Mouse (Mus musculus): Measurements from ENCODE around the gene Patj.
"Not testable (repeated sequence)": the region's sequence is repeated elsewhere in the genome, so short reads cannot be mapped to it uniquely, and the experiment has no call there.

Patj gene

GRCm38 (mm10) chr4:98667009-98667408, 271.4 kb downstream of the Patj start:
- DNase-seq, result no peak

- no peak for DNase-seq
Measured at GRCm38 (mm10) chr4:98677506-98677905, 281.9 kb downstream of the Patj start.

- no peak for DNase-seq
Measured at GRCm38 (mm10) chr4:98686678-98687267, 291.2 kb downstream of the Patj start.

- DNase-seq, result no peak
Measured at GRCm38 (mm10) chr4:98688116-98688515, 292.5 kb downstream of the Patj start.

- DNase-seq, result no peak
Measured at GRCm38 (mm10) chr4:98688520-98688919, 292.9 kb downstream of the Patj start.

- DNase-seq, result no peak
Measured at GRCm38 (mm10) chr4:98689988-98690387, 294.4 kb downstream of the Patj start.

- no peak for DNase-seq
Measured at GRCm38 (mm10) chr4:98693465-98694185, 298.0 kb downstream of the Patj start.

- DNase-seq, result no peak
Measured at GRCm38 (mm10) chr4:98697932-98698331, 302.3 kb downstream of the Patj start.

- no peak for DNase-seq
Measured at GRCm38 (mm10) chr4:98698921-98699320, 303.3 kb downstream of the Patj start.

GRCm38 (mm10) chr4:98700156-98700555, 304.6 kb downstream of the Patj start:
- no peak for DNase-seq

GRCm38 (mm10) chr4:98702201-98702894, 306.8 kb downstream of the Patj start:
- peak; percentile 85 for DNase-seq

GRCm38 (mm10) chr4:98710891-98711290, 315.3 kb downstream of the Patj start:
- DNase-seq, result no peak

- no peak for DNase-seq
Measured at GRCm38 (mm10) chr4:98717735-98718546, 322.4 kb downstream of the Patj start.

- DNase-seq, result no peak
Measured at GRCm38 (mm10) chr4:98718547-98718917, 322.9 kb downstream of the Patj start.

GRCm38 (mm10) chr4:98722454-98722853, 326.9 kb downstream of the Patj start:
- peak; percentile 77 for DNase-seq

GRCm38 (mm10) chr4:98724682-98725081, 329.1 kb downstream of the Patj start:
- not testable (repeated sequence) for DNase-seq

GRCm38 (mm10) chr4:98725439-98725838, 329.9 kb downstream of the Patj start:
- no peak for DNase-seq

GRCm38 (mm10) chr4:98726590-98727237, 331.1 kb downstream of the Patj start, which contains the start of gene L1td1:
Gene L1td1, plus strand, starts transcription at chr4:98726734.
- DNase-seq, result no peak

GRCm38 (mm10) chr4:98727295-98727958, 331.8 kb downstream of the Patj start:
- DNase-seq, result no peak

- DNase-seq, result no peak
Measured at GRCm38 (mm10) chr4:98727959-98728347, 332.4 kb downstream of the Patj start.

GRCm38 (mm10) chr4:98728716-98729115, 333.1 kb downstream of the Patj start:
- no peak for DNase-seq

- no peak for DNase-seq
Measured at GRCm38 (mm10) chr4:98733660-98734059, 338.1 kb downstream of the Patj start.
